Mouse (Mus musculus): ENCODE data around the gene Dpp10. TPM values are rescaled to one million over a fixed set of nuclear protein-coding genes. Genes with fewer than 3 reads are reported as not detected.

Gene Dpp10
- total RNA-seq, 2 experiments from 2014 or later: 116 to 123 TPM

DNA sequence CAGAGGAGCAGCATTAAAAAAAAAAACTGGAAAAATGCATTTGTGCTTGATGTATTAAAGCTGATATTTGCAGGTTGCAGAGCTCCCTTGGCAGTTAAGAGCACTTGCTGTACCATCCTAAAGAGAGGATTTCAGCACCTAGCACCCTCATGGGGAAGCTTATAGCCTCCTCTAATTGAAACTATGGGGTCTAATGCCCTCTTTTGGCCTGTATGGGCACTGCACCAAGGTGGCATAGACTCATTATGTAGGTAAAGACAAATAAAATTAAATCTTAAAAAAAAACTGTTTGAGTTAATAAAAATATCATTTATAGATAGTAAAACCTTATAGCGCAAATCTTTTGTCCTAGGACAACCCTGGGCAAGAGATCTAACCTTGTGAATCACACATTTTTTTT lies 631.2 kb downstream of the Dpp10 start:
- DNase-seq (ENCODE audit: low spot score in 2 of 2): peak in 1 of 2 experiments; percentile 8
- intact Hi-C loops (cut with DNase I): no loop called here

DNA sequence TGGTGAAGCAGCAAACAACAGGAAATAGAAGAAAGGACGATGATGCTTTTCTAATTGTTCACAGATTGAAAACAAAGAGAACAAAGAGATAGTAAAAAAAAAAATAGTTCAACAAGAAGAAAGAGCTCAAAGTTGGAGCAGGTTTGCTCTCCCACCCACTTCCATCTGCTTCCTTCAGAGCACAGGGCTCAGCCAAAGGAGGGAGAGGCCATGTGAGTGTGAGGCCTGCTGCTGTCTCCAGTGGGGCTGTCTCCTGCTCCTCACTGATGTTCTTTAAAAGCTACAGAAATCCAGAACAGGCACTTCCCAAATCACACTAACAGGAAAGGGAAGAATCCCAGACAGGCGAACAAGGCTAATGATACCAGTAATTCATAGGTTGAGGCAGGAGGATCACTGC lies 694.1 kb downstream of the Dpp10 start:
- intact Hi-C loops (cut with DNase I): no loop called here
- DNase-seq (ENCODE audit: low spot score in 2 of 2): no peak

GRCm38 (mm10) chr1:123337877-123338276 lies 707.5 kb downstream of the Dpp10 start:
- peak; percentile 6 to 7 for DNase-seq (ENCODE audit: low spot score in 2 of 2)
- intact Hi-C loops (cut with DNase I): no loop called here

GRCm38 (mm10) chr1:123316886-123317285 lies 728.5 kb downstream of the Dpp10 start:
- no peak for DNase-seq (ENCODE audit: low spot score in 2 of 2)
- intact Hi-C loops (cut with DNase I): no loop called here
